Mouse (Mus musculus) MEL (cell line): ENCODE data around the gene Ptprf. TPM values are rescaled to one million over a fixed set of nuclear protein-coding genes. Genes with fewer than 3 reads are reported as not detected.

ENCODE experiments used
- DNase-seq: peaks from one replicate; pipeline ENCODE4 v3.0.0; 2011; ENCODE audit warnings: low read depth, low spot score
- H3K27ac ChIP-seq: 2 replicates; pipeline ENCODE4 v1.5.1; 2012; ENCODE audit warnings: low read depth, mild to moderate bottlenecking, control low read depth, low read length, moderate library complexity; ENCODE audit not compliant: control insufficient read depth
- H3K27me3 ChIP-seq, 2 experiments: fragments of 150-350 bp in 1 of 2; sonication (generic) in 1 of 2; 2 replicates each; pipeline ENCODE4 v1.6.1; 2012; ENCODE audit warnings: low read length in 2 of 2, mild to moderate bottlenecking in 2 of 2, improper control_type of control experiment in 1 of 2, moderate library complexity in 1 of 2; ENCODE audit not compliant: insufficient read depth in 2 of 2, control insufficient read depth in 1 of 2
- H3K36me3 ChIP-seq, 2 experiments: 2 replicates each; pipeline ENCODE4 v1.6.1; 2012 to 2014; ENCODE audit warnings: low read length in 2 of 2, improper control_type of control experiment in 1 of 2, inconsistent platforms in 1 of 2, mild to moderate bottlenecking in 1 of 2; ENCODE audit not compliant: insufficient read depth in 2 of 2, control insufficient read depth in 1 of 2
- H3K4me1 ChIP-seq, 2 experiments: fragments of 150-350 bp in 1 of 2; sonication (generic) in 1 of 2; 2 replicates each; pipeline ENCODE4 v1.6.1; 2012; ENCODE audit warnings: low read length in 2 of 2, improper control_type of control experiment in 1 of 2, mild to moderate bottlenecking in 1 of 2; ENCODE audit not compliant: insufficient read depth in 2 of 2, control insufficient read depth in 1 of 2
- H3K4me3 ChIP-seq, 2 experiments: fragments of 150-350 bp in 1 of 2; sonication (generic) in 1 of 2; 2 replicates each; pipeline ENCODE4 v1.5.1; 2012; ENCODE audit warnings: low read depth in 2 of 2, low read length in 2 of 2, mild to moderate bottlenecking in 2 of 2, moderate library complexity in 2 of 2, control low read depth in 1 of 2, improper control_type of control experiment in 1 of 2; ENCODE audit not compliant: control insufficient read depth in 1 of 2, insufficient read depth in 1 of 2
- H3K79me2 ChIP-seq: 2 replicates; pipeline ENCODE4 v1.6.1; 2012; ENCODE audit warnings: mild to moderate bottlenecking, low read length, moderate library complexity; ENCODE audit not compliant: control insufficient read depth, poor library complexity, insufficient read depth
- H3K9ac ChIP-seq: 2 replicates; pipeline ENCODE4 v1.6.1; 2012; ENCODE audit warnings: low read depth, mild to moderate bottlenecking, control low read depth, low read length, moderate library complexity; ENCODE audit not compliant: control insufficient read depth, poor library complexity, severe bottlenecking
- H3K9me3 ChIP-seq: fragments of 150-350 bp; sonication (generic); replicated peaks from 2 replicates; pipeline ENCODE4 v1.6.1; 2012; ENCODE audit warnings: mild to moderate bottlenecking, low read length, improper control_type of control experiment, moderate library complexity; ENCODE audit not compliant: insufficient read depth
- CHD2 ChIP-seq: IDR thresholded peaks from 2 replicates; pipeline ENCODE4 v1.6.1; 2011; ENCODE audit warnings: low read length, improper control_type of control experiment
- ELF1 ChIP-seq: IDR thresholded peaks from 2 replicates; pipeline ENCODE4 v1.6.1; 2014; ENCODE audit warnings: low read depth, mild to moderate bottlenecking, inconsistent platforms, low read length, improper control_type of control experiment, moderate library complexity
- ETS1 ChIP-seq: IDR thresholded peaks from 2 replicates; pipeline ENCODE4 v1.6.1; 2012; ENCODE audit warnings: low read depth, mild to moderate bottlenecking, inconsistent platforms, low read length, improper control_type of control experiment, moderate library complexity
- HCFC1 ChIP-seq: IDR thresholded peaks from 2 replicates; pipeline ENCODE4 v1.6.1; 2012; ENCODE audit warnings: low read depth, mild to moderate bottlenecking, inconsistent platforms, low read length, improper control_type of control experiment, moderate library complexity
- JUND ChIP-seq: IDR thresholded peaks from 2 replicates; pipeline ENCODE4 v1.6.1; 2011; ENCODE audit warnings: low read depth, mild to moderate bottlenecking, improper control_type of control experiment, low read length
- KAT2A ChIP-seq: conservative IDR thresholded peaks from 2 replicates; pipeline ENCODE4 v1.6.1; 2012; ENCODE audit warnings: low read depth, low read length, improper control_type of control experiment, inconsistent platforms
- MAX ChIP-seq: IDR thresholded peaks from 2 replicates; pipeline ENCODE4 v1.6.1; 2011; ENCODE audit warnings: low read length, improper control_type of control experiment
- MAZ ChIP-seq: IDR thresholded peaks from 2 replicates; pipeline ENCODE4 v1.6.1; 2012; ENCODE audit warnings: low read depth, mild to moderate bottlenecking, inconsistent platforms, low read length, improper control_type of control experiment
- MXI1 ChIP-seq: IDR thresholded peaks from 2 replicates; pipeline ENCODE4 v1.6.1; 2011; ENCODE audit warnings: mild to moderate bottlenecking, low read depth, low read length, improper control_type of control experiment
- MYC ChIP-seq: IDR thresholded peaks from 2 replicates; pipeline ENCODE4 v1.6.1; 2011; ENCODE audit warnings: low read depth, mild to moderate bottlenecking, low read length, improper control_type of control experiment, moderate library complexity
- NELFE ChIP-seq: IDR thresholded peaks from 2 replicates; pipeline ENCODE4 v1.6.1; 2011; ENCODE audit warnings: low read depth, low read length, improper control_type of control experiment
- NRF1 ChIP-seq: IDR thresholded peaks from 2 replicates; pipeline ENCODE4 v1.6.1; 2014; ENCODE audit warnings: low read depth, mild to moderate bottlenecking, inconsistent platforms, low read length, improper control_type of control experiment, moderate library complexity; ENCODE audit not compliant: poor library complexity, insufficient read depth, severe bottlenecking
- RAD21 ChIP-seq: IDR thresholded peaks from 2 replicates; pipeline ENCODE4 v1.6.1; 2011; ENCODE audit warnings: mild to moderate bottlenecking, low read depth, low read length, improper control_type of control experiment
- SMC3 ChIP-seq: IDR thresholded peaks from 2 replicates; pipeline ENCODE4 v1.6.1; 2011; ENCODE audit warnings: low read depth, low read length, improper control_type of control experiment
- TBP ChIP-seq: IDR thresholded peaks from 2 replicates; pipeline ENCODE4 v1.8.0; 2011; ENCODE audit warnings: low read depth, low read length, improper control_type of control experiment
- TCF12 ChIP-seq: IDR thresholded peaks from 2 replicates; pipeline ENCODE4 v1.6.1; 2014; ENCODE audit warnings: low read depth, mild to moderate bottlenecking, inconsistent platforms, low read length, improper control_type of control experiment, moderate library complexity
- USF2 ChIP-seq, 2 experiments: IDR thresholded peaks; 2 replicates each; pipeline ENCODE4 v1.6.1; 2011 to 2012; ENCODE audit warnings: improper control_type of control experiment in 2 of 2, low read length in 2 of 2, borderline replicate concordance in 1 of 2, inconsistent platforms in 1 of 2, low read depth in 1 of 2, mild to moderate bottlenecking in 1 of 2; ENCODE audit not compliant: insufficient read depth in 1 of 2
- ZNF384 ChIP-seq: IDR thresholded peaks from 2 replicates; pipeline ENCODE4 v1.6.1; 2012; ENCODE audit warnings: low read depth, mild to moderate bottlenecking, inconsistent platforms, low read length, improper control_type of control experiment
- polyA plus RNA-seq, 2 experiments: library from polyadenylated mRNA; stranded (reverse) in 1 of 2; unstranded in 1 of 2; fragments of >175 nt in 1 of 2; fragments of >200 nt in 1 of 2; gene quantifications; 2 replicates each; pipeline versions ENCODE4 v1.2.1 to v1.2.4; 2012; ENCODE audit warnings: low replicate concordance in 2 of 2, low read depth in 1 of 2; ENCODE audit not compliant: insufficient read length in 2 of 2, insufficient read depth in 1 of 2, missing spikeins in 1 of 2
- total RNA-seq: library from RNA; depleted of rRNA; stranded (reverse); fragments of 300-350 nt; gene quantifications from 2 replicates; pipeline ENCODE4 v1.2.3, GENCODE M21; 2012

Ptprf gene
- total and polyA plus RNA-seq, 3 experiments, result 0.04 TPM; not detected in 2

GRCm38 (mm10) chr4:118233886-118234285, 57.3 kb downstream of the Ptprf start:
- TF ChIP-seq MYC (no peak), ELF1 (no peak), KAT2A (no peak), SMC3 (no peak), JUND (no peak), TBP (no peak), NRF1 (no peak), NELFE (no peak), TCF12 (no peak)

DNA sequence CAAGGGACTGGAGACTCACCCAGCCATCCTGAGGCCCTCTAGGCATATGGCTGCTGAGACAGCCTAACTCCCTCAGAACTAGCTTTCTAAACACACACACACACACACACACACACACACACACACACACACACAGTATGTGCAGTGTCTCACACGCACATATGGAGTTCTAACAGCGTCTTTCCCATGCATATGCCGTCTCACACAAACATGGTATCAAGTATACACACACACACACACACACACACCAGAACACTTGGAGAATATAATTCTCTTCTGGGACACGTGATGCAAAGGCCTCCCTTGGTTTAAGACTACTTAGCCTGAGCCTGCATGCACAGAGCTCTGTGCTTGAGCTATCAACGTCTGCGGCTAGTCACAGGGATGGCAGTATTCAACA, 59.3 kb downstream of the Ptprf start:
- Histone ChIP-seq H3K36me3 (no peaks in the 10 kb centered on the region), H3K4me1 (peaks cover 0 to 3% of the 10 kb centered on the region in 2 experiments; a peak in 1 of 4 replicates), H3K27ac (no peak overlapping the region), H3K9me3 (no peaks in the 10 kb centered on the region), H3K9ac (no peak overlapping the region), H3K4me3 (no peak overlapping the region), H3K27me3 (no peaks in the 10 kb centered on the region; a peak in 1 of 4 replicates), H3K79me2 (no peaks in the 10 kb centered on the region)
- no peak for TF ChIP-seq ZNF384
- TF ChIP-seq ETS1, result no peak
- DNase-seq, result no peak

More at GRCm38 (mm10) chr4:118233886-118234285, 57.3 kb downstream of the Ptprf start:
- Histone ChIP-seq H3K9ac (no peak overlapping the region), H3K27me3 (peaks cover 0 to 2% of the 10 kb centered on the region in 2 experiments; a peak in 2 of 4 replicates), H3K27ac (no peak overlapping the region), H3K79me2 (no peaks in the 10 kb centered on the region), H3K4me3 (no peak overlapping the region), H3K4me1 (peaks cover 0 to 3% of the 10 kb centered on the region in 2 experiments; a peak in 1 of 4 replicates), H3K36me3 (no peaks in the 10 kb centered on the region), H3K9me3 (no peaks in the 10 kb centered on the region)
- no peak for DNase-seq

DNA sequence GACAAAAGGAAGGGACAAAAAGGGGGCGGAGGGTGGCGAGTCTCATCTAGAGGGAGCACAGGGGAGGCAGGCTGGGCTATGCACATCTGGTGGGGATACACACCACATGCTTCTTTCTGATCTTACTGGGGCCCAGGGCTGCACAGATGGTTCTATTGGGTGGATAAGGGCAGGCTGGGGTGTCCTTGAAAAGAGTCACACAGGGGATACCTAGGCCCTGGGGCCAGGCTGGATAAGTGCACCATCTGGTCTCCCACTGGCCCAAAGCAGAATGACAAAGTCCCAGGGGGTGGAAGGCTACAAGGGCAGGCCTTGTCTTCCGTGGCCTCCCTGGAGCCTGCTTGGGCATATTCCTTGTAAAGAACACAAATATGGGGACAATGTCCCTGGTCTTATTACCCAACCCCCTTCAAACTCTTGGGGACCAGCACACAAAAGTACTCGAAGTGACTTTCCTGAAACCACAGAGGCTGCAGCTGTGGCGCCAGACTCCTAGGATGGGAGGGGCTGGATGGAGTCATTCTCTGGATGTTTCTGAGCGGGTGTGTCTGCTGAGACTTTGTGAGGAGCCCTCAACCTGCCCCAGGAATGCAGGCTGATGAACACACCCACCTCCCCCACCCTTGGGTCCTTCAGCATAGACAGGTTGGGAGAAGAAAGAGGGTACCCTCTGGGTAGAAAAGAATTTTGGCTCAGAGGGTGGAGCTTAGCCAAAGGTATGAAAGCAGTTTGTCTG, 62.0 kb downstream of the Ptprf start:
- no peak for DNase-seq
- no peaks in the 10 kb centered on the region; a peak in 1 of 4 replicates for H3K27me3 ChIP-seq

More for the DNA sequence above, 62.0 kb downstream of the Ptprf start:
- H3K4me1 ChIP-seq, result peaks cover 0 to 3% of the 10 kb centered on the region in 2 experiments; a peak in 1 of 4 replicates
- no peak overlapping the region for H3K4me3 ChIP-seq
- no peak overlapping the region for H3K27ac ChIP-seq
- H3K9me3 ChIP-seq, result no peaks in the 10 kb centered on the region
- no peaks in the 10 kb centered on the region for H3K79me2 ChIP-seq
- no peak overlapping the region for H3K9ac ChIP-seq
- TF ChIP-seq MAX (no peak), ETS1 (no peak), NELFE (no peak), JUND (no peak), MAZ (no peak), HCFC1 (no peak), ELF1 (no peak), NRF1 (no peak), USF2 (IDR thresholded peaks at IDR 0.05; ENCODE audit: borderline replicate concordance in 1 of 2, insufficient read depth in 1 of 2, low read depth in 1 of 2, low read length in 2 of 2) (no peak), MYC (no peak), TBP (no peak), SMC3 (no peak), CHD2 (no peak), RAD21 (no peak), MXI1 (no peak)
- no peaks in the 10 kb centered on the region for H3K36me3 ChIP-seq
